Mouse (Mus musculus): ENCODE results near the gene Arhgap5.

DNA sequence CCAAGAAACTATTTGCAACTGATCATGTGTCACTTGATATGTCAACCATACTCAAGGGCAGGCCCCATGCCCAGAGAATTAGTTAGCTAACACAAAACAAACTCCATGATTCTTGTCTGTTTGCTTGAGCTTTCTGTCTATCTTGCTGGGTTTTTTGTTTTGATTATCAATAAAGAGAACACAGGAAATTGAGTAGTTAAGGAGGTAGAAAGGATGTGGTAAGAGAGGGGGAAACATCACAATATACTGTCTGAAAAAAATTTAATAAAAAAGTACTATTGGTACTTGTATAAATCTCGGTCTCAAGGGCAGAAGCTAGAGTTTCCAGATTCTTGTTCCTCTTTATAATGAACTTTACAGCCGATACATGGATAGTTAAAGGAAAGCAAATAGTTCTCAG, 20.9 kb downstream of the Arhgap5 start:
- TF ChIP-seq MAFK (IDR thresholded peaks at IDR 0.05; ENCODE audit: insufficient read depth, low read depth, low read length) (no peak), ZNF384 (IDR thresholded peaks at IDR 0.05; ENCODE audit: low read depth, low read length) (no peak), HCFC1 (IDR thresholded peaks at IDR 0.05; ENCODE audit: borderline replicate concordance, insufficient read depth, low read length) (no peak), ZC3H11A (IDR thresholded peaks at IDR 0.05; ENCODE audit: borderline replicate concordance, low read depth, low read length) (no peak)

Data from ES-E14 (cell line).